Mouse (Mus musculus) kidney, postnatal 25 days (tissue): ENCODE measurements around the gene Etnk1.

Experiments used
- DNase-seq, 2 experiments: peaks; one replicate each; pipeline ENCODE4 v3.0.0; 2021; ENCODE audit warnings: mixed read lengths in 2 of 2

Etnk1 gene

DNA sequence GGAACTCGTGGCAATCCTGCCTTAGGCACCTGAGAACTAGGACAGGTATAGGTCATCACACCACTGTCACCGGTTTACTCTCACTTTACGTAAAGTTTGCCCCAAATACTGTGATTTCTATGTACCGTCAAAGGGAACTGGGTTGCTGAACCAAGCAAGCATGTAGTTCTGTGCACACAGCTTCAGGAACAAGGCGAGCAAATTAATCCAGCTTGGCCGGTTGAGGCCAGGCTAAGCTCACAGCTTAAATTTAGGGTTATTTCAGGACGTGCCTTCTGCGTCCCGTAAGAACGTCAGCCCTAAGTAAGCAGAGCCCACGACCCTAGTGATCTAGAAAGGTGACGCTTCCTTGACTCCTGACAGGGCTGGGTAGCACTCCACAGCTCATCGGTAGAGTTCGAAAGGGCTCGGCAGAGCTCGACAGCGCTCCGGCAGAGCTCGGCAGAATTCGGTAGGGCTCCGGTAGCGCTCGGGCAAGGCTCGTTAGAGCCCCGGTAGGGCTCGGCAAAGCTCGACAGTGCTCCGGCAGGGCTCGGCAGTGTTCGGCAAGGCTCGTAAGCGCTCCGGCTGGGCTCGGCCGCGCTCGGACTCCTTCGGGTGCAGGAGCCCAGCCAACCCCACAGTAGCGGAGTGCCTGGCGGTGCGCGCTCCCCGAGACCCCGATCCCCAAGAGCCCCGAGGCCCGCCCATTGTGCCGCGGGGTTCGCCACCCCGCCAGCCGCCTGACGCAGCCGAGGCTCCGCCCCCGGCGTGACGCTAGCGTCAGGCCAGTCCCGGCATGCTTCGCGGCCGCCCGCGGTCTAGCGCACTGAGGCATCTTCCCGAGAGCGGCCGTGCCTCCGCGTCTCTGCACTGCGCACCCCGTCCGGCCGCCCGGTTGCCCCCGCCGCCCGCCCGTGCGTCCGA, at the start of gene Etnk1:
Gene Etnk1, plus strand, starts transcription at position 770 of the 906 bp plus-strand sequence.
- DNase-seq, result peak; percentile 96 to 98

DNA sequence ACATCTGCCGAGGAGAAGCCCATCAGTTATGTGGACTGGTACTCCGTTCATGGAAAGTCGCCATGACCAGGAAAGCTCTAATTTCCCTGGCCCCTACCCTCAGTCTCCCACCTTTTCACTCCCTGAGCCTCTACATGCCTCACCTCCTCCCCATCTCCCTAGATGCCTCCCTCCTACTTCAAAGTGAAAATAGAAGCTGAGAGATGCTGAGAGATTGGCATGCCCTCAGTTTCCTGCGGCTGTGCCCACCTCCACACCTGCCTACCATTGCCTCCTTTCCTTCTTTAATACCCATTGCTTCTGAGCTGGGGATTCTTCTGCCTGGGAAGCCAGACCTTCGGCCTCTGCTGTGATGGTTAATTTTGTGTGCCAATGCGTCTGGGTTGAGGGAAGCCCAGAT, 47.7 kb upstream of the Etnk1 start:
- DNase-seq, result no peak

DNA sequence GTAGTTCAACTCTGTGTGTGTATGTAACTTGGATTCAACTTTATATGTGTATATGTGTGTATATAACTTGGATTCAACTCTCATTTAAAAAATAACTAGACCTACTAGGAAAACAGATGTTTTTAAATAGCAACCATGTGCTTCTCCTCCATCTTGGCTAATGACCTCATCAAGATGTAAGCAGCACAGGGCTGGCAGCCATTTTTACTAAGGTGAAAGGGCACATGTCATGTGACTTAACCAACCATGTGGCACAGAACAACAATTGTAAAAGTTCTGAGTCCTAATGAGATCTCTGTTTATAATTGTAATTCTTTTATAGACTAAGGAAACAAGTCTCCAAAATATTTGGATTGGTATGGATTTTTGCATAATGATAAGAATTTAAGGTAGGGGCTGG, 41.3 kb upstream of the Etnk1 start:
- DNase-seq, result no peak

DNA sequence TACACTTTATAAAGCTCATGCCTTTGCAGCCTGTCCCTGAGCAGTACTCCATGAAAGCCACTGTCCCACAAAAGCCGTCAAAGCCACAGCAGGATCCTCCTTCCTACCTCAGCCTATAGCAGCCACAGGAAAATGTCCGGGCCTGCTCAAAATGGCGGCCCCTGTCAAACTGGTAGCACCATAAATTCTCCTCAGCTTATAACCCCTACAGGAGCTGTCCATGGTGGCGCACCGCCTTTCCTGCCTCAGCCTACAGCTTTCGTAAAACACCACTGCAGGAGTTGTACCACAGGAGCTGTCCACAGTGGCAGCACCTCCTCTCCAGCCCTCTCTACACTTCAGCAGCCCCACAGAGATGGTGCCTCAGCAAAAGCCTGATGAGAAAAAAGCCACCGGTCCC, 37.6 kb upstream of the Etnk1 start:
- DNase-seq, result no peak

DNA sequence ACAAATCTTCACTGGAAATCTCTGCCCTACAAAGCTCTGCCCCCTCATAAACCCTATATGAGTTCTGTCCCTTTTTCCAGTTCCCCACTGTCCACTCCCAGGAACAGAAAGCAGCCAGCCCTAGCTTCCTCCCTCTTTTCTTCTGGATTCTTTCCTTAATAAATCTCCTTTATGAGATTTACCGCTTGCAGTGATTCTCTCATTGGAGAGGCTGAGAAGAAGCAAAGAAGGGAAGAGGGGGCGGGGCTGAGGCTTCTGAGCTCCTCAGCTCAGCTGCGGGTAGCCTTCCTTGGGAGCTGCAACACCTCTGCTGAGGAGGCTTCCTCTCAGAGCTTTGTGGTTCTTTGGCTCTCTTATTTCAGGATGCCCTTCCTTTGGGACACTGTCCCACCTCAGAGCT, 37.1 kb upstream of the Etnk1 start:
- DNase-seq, result no peak

DNA sequence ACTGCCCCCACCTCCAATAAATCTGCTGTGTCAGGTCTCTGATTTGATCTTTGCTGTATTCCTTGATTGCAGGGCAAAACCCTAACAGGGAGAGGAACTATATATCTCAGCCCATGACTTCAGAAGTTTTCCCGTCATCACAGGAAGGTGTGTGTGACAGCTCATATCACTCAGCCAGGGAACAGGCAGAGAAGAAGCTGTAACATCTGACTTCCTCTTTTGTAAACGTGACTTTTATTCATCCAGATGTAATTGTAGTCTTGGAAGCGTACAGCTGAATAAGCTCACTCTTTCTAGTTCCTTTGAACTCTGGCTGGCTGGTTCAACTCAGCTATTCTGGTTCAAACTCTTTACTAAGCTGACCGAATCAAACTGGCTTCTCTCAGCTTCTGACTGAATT, 36.6 kb upstream of the Etnk1 start:
- no peak for DNase-seq

DNA sequence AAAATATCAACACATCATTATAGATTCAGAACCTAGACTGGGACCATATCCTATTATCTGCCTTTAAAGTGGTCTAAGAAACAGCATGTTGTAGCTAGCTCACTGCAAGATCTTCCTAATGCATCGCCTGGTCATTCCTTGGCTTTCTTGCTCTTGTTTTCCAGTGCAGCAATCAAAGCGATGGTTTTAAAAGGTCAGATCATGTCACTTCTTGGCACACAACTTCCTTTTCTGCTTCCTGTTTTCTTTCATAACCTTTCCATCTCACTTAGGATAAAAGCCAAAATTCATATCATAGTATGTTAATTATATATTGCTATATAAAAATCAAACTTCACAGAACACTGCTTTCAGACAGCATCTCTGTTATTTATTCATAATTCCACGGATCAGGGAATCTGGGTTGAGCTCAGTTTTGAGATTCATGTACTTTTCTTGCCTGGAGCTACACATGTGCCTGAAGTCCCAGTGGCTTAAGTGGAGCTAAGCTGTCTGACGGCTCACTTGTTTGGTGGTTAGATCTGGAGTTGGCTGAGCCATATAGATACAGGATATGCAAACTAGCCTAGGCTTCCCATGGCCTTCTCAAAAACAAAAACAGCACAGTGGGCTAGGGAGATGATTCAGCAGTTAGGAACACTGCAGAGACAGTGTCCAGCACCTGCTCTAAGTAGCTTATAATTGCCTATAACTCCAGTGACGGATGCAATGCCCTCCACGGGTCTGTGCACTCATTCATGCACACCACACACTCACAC, 34.9 kb upstream of the Etnk1 start:
- DNase-seq, result no peak

DNA sequence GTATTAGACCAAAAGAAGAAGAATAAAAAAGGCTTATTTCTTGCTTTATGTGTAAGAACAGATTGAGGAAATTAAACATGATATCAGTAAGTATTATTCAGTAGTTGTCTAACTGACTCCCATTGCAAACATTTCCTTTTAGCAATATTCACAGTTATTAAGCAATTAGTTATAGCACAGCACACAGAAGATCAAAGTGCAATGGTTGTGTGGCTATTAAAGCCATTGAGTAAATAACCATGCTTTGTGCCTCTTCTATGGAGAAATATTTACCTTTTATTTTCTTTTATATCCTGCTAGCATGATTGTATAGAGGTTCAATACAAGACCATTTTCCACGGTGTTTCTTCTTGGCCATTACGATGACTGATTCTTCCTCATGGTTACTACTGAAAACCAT, 33.9 kb upstream of the Etnk1 start:
- no peak for DNase-seq

DNA sequence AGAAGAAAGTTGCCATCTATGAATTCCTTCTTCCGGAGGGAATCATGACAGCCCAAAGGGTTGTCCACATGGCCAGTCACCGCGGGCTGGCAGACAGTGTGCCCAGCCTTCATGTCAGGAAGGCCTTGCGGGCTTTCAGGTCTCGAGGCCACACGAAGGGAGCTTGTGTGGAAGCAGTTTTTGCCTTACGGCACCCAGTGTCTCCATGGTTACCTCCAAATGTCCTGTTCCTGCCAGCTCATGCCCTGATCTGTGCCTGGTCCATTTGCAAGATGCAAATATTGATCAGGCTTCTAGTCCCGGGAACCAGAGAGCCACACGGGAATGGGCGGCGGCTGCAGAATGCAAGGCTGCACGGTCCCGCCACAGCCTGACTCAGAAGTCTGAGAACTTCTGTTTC, 31.9 kb upstream of the Etnk1 start:
- DNase-seq, result no peak

DNA sequence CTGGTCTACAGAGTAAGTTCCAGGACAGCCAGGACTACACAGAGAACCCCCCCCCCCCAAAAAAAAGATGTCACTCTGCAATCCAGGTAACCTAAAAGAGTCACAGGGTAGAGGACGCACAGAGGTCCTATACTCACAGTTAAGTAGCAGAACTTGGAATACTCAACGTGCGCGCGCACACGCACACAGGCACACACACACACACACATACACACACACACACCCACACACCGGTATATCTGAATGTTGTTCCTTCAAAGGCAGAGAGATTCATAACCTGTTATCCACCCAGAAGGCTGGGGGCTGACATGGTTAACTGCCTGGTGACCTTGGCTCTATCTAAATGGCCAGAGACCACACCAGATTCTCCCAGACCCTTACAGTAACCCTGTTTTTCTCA, 30.3 kb upstream of the Etnk1 start:
- no peak for DNase-seq

DNA sequence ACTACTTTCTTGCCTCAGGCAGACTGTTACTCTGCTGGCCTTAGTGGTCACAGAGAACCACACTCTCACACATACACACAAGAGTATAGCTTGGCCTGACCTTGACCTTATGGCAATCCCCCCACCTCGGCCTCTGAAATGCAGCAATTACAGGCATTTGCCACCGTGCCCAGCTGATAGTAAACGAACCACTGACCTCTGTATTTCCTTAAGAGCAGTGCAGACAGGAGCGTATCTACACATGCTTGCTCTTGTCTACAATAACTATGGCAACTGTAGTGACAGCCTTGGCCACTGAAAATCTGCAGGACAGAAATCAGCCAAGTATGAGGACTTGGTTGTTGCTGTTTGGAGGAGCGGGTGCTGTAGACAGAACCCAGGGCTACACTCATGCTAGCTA, 29.7 kb upstream of the Etnk1 start:
- DNase-seq, result no peak

DNA sequence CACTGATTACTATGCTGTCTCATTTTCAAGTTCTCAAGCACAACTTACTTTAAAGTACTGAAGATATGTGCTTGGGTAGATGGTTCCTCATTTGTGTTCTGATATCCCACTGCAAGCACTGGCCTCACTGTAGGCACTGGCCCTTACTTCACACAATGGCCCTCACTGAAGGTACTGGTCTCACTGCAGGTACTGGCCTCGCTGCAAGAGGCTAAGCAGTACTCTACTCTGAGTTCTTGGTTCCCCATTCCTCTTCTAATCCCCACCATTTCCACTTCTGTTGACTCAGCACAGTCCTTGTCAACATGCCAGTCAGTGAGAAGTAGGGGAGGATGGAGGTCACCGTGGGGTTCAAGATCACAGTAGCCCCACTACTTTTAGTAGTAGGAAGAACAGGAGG, 27.6 kb upstream of the Etnk1 start:
- no peak for DNase-seq

DNA sequence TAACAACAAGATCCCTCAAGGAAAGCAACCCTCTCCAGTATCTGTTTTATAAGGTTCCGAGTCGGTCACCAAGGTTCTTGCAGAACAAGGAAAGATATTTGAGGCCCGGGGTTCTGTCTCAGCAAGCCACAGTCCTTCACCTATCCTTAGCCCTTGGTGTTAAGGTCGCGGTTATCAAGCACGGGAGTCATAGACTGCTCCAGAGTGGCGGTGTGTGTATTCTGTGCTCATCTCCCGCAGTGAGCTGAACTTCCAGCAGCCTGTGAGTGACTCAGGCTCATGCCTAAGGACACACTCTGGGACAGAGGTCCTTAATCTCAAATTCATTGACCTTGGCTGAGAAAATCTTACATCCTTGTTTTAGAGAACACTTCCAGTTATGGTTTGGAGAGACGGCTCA, 26.1 kb upstream of the Etnk1 start:
- no peak for DNase-seq

DNA sequence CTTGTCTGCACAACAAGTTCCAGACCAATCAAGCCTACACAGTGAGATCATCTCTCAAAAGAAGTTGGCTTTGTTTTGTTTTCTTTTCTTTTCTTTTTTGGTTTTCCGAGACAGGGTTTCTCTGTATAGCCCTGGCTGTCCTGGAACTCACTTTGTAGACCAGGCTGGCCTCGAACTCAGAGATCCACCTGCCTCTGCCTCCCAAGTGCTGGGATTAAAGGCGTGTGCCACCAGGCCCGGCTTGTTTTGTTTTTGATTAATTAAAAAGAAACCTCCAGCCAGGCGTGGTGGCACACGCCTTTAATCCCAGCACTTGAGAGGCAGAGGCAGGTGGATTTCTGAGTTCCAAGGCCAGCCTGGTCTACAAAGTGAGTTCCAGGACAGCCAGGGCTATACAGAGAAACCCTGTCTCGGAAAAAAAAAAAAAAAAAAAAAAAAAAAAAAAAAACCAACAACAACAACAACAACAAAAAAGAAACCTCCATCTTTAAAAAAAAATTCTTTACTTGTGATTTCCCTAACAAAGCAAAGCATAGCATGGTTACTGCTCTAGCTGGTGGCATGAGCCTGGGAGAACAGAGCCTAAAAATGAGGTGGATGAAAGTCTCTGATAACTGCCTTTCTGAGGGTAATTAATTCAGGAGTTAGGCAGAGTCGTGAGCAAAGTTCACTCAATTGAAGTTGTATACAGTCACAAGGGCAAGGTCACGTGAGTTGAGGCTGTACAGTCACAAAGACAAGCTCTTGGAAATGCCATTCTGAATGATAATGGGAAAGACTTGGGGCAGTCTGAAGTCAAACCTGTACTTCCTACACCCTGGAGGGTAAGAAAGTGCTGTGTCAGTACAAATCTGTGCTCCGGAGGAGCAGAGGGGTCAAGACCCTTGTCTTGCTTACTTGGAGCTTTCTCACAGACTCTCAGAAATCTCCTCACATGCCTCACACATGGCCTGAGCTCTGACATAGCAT, 25.1 kb upstream of the Etnk1 start:
- DNase-seq, result peak; percentile 76 to 78

DNA sequence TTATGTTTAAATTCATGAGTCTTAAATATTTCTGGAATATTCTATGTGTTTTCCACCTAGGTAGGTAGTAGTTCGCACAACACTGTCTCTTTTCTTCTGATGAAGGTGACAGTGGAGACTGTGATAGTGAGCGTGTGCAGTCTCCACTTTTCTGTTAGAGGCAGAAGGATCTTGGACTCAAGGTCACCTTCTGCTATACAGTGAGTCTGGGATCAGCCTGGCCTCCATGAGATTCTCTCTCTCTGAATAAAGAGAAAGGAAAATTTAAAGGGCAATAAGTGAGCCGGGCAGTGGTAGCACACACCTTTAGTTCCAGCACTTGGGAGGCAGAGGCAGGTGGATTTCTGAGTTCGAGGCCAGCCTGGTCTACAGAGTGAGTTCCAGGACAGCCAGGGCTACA, 24.2 kb upstream of the Etnk1 start:
- DNase-seq, result no peak

DNA sequence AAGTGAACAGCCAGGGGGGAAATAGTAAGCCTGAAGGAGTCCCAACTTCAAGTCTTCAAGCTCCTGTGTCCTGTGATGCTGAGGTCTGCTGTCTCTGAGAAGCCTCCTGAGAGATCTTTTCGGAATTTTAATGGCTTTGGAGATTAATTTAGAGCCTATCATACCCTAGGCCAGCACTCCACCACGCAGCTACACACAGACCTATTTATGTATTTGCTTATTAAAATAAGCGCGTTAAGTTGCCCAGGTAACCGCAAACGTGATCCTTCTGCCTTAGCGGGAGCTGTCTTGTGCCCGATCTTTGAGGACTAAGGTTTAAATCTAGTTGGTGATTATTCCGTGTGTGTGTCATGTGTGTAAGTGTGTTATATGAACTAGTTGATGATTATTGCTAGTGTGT, 23.7 kb upstream of the Etnk1 start:
- no peak for DNase-seq

DNA sequence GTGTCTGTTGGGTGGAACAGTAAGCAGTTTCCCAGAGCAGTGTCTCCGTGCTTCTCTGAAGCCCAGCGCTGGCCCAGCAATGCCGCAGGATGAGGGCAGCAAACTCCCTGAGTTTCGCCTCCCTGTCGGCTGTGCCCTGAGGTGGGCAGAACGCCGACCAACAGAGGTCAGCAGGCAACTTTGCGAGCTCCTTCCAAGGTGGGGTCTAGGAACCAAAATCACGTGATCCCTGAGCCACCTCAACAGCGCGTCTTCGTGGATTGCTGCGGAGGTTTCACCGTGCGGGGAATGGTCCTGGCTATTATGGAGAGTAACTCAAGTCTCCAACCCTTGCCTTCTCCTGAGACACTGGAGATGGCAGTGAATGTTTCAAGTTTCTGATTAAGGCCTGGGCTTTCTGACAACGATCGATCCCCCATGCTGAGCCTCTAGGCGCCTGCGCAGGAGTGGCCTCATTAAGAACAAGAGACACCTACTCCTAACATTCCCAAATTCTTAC, 23.2 kb upstream of the Etnk1 start:
- peak in 1 of 2 experiments; percentile 33 for DNase-seq

DNA sequence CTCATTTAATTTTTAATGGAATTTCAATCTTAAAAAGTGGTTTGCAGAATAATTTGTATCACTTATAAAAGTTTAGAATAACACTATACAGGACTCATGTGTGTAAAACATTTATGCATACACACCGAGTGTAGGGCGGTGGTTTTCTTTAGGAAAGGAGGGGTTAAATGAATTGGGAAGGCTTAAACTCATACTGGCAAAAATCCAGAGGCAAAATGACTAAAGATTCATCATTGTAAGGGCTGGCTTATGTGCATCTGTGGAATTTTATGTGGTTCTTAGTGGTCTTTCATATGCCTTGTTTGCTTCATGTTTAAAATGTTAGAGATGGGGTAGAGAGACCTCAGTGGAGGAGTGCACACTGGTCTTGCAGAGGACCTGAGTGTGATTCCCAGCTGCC, 22.5 kb upstream of the Etnk1 start:
- DNase-seq, result no peak

DNA sequence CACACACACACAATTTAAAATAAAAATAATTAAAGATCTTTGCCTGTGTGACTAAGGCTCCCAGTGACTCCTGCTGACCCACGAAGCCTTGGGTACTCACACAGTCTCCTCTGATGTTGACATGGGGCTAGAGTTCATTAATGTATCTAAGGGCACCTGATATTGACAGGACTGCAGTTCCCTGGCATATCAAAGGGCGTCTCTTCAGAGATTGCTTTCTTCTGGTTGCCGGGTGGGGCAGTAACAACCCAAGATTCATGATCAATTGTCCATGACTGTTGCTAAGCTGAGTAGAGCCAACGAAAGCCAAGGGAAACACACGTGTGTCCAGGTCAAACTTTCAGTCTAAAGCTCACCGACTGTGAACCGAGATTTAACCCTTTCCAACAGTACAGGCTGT, 22.0 kb upstream of the Etnk1 start:
- DNase-seq, result peak; percentile 43 to 81

DNA sequence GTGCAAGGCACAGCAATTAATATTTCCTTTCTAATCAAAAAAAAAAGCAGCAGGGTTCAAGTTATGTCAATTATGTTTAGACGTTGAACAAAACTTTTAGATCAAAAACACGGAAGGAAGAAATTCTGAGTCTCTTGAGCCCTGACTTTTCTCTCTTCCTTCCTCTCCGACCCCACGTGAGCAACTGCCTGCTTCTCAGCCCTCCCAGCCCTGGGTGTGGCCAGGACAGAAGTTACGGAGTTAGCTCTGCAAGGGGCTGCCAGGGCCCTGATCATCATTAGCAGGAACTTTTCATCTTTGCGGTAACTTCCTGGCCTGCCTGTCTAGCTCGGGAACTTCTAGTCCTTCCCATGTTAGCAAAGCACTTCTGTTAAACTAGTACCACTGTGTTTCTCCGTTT, 20.3 kb upstream of the Etnk1 start:
- DNase-seq, result peak; percentile 63 to 83

DNA sequence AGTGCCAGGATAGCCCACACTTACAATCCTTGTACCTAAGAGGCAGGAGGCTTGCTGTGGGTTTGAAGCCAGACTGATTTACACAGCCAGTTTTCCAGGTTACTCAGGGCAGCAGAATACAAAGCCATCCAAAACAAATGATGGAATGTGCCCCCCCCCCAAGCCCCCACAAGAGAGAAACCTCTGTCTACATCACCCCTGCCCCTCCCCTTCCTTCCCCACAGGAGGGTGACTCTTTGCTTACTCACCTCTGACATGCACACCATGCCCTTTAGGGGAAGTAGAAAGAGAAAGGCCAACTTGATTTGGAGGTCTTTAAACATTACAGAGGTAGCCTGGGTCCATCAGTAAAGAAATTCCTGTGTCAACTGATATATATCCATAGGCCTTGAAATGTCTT, 18.2 kb upstream of the Etnk1 start:
- peak; percentile 52 to 61 for DNase-seq

DNA sequence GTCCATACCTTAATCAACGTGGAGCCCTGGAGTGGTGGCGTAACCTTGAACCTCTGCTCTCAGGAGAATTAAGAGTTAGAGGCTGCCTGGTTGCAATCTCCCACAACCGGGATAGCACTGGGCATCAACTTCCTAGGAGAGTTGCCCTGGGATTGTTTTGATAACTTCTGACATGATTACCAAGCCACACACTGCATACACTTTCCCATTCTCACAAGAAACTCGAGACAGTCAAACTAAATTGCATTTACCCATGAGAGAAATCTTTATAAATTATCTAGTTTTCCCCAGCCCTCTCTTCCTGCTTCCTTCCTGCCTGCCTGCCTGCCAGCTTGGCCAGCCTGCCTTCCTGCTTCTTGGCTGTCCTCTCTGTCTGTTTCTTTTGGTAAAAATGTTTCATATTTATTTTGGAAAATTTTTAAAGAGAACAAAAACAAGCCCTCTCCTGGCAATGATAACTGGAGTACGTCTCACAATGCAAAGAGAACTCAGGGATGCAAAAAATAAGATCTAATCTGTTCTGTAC, 17.2 kb upstream of the Etnk1 start:
- DNase-seq, result peak in 1 of 2 experiments; percentile 57
